Mouse (Mus musculus): ENCODE measurements at regions not wholly inside any gene's neighbourhood (a gene's known extent, or its start where the extent isn't known, plus 50 kb on each side); places are given as distances from the start of the nearest gene placed in this dataset.

DNA sequence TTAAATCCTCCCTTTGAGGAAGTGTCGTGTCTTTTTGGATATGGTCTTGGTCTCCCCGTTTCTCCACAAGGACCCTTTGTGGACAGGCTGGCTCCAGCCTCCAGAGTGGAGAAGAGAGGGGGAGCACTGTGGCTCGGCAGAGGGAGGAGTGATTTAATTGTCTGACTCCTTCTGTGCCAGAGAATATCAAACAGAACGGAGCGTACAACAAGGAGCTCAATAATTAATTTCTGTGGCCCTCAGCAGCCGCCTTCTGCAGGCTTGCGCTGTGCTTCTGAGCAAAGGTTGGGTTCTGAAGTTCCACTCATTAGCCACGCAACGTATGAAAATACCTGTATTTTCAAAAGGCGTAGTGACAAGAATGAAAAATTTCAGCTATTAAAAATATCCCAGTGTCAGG lies 520.2 kb upstream of the Mki67 start:
- Histone ChIP-seq H3K9me3 (replicated peaks; ENCODE audit: control insufficient read depth, low read length) (no peaks in the 10 kb centered on the region), H3K27ac (ENCODE audit: low read length) (no peak overlapping the region), H3K4me2 (ENCODE audit: low read depth, low read length) (no peak overlapping the region), H3K27me3 (ENCODE audit: control insufficient read depth, insufficient read depth, low read length) (no peaks in the 10 kb centered on the region), H3K4me3 (ENCODE audit: low read length) (no peak overlapping the region), H3K36me3 (ENCODE audit: control insufficient read depth, insufficient read depth) (no peaks in the 10 kb centered on the region), H3K4me1 (ENCODE audit: control insufficient read depth, insufficient read depth, low read length) (no peaks in the 10 kb centered on the region), H3K9ac (ENCODE audit: low read length) (no peak overlapping the region)
- no peak for ATAC-seq (replicated peaks; ENCODE audit: extremely low read depth, insufficient read depth, low FRiP score)
- WGBS, result 77% methylated on average over 10 of the region's 10 CpGs

- Histone ChIP-seq H3K4me1 (ENCODE audit: control insufficient read depth, insufficient read depth, low read length) (no peaks in the 10 kb centered on the region), H3K4me3 (ENCODE audit: low read length) (no peak overlapping the region), H3K9ac (ENCODE audit: low read length) (no peak overlapping the region), H3K4me2 (ENCODE audit: low read depth, low read length) (no peak overlapping the region), H3K9me3 (replicated peaks; ENCODE audit: control insufficient read depth, low read length) (no peaks in the 10 kb centered on the region), H3K36me3 (ENCODE audit: control insufficient read depth, insufficient read depth) (no peaks in the 10 kb centered on the region), H3K27me3 (ENCODE audit: control insufficient read depth, insufficient read depth, low read length) (peaks cover 4% of the 10 kb centered on the region), H3K27ac (ENCODE audit: low read length) (no peak overlapping the region)
- ATAC-seq (replicated peaks; ENCODE audit: extremely low read depth, insufficient read depth, low FRiP score), result no peak
- whole genome bisulfite sequencing, result 59% methylated on average over 6 of the region's 6 CpGs
Measured at GRCm38 (mm10) chr7:136265691-136266090, 549.5 kb upstream of the Mki67 start.

DNA sequence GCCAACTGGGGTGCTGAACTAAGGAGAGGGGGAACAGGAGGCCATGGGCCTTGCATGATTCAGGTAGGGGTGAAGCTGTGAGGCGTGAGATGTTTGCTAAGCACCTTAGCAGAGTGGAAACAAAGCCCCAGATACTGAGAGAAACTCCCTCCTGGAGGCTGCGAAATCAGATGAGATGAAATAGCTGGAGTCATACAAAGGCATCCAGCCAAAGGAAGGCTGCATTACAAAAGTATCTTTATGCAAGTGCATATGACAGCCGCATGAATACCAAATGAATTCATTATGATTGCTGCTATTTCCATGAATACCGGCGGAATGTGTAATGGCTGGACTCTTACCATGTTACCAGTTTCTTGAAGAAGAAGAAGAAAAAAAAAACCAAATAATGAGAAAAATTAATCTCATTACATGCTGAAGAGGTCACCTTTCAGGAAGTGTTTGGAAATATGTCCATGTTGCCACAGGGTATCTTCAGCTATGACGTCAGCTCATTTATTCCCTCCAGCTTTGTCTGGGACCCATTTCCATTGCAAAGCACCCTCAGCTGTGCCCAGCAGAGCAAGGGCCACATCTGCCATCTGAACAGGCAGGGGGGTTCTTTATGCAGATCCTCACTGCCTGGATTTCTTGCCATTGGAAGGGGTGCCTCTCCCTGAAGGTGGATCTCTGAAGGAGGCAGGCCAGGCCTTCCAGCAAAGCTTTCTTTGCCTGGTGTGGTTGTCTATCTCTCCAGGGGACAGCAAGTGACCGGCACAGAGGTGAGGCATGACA lies 551.7 kb upstream of the Mki67 start:
- H3K27me3 ChIP-seq (ENCODE audit: control insufficient read depth, insufficient read depth, low read length), result peaks cover 4% of the 10 kb centered on the region
- no peaks in the 10 kb centered on the region for H3K36me3 ChIP-seq (ENCODE audit: control insufficient read depth, insufficient read depth)
- no peaks in the 10 kb centered on the region for H3K4me1 ChIP-seq (ENCODE audit: control insufficient read depth, insufficient read depth, low read length)
- WGBS, result 80% methylated on average over 7 of the region's 7 CpGs
- no peak overlapping the region for H3K4me3 ChIP-seq (ENCODE audit: low read length)
- ATAC-seq (replicated peaks; ENCODE audit: extremely low read depth, insufficient read depth, low FRiP score), result no peak
- H3K4me2 ChIP-seq (ENCODE audit: low read depth, low read length), result no peak overlapping the region
- H3K9ac ChIP-seq (ENCODE audit: low read length), result no peak overlapping the region
- H3K9me3 ChIP-seq (replicated peaks; ENCODE audit: control insufficient read depth, low read length), result no peaks in the 10 kb centered on the region
- no peak overlapping the region for H3K27ac ChIP-seq (ENCODE audit: low read length)

DNA sequence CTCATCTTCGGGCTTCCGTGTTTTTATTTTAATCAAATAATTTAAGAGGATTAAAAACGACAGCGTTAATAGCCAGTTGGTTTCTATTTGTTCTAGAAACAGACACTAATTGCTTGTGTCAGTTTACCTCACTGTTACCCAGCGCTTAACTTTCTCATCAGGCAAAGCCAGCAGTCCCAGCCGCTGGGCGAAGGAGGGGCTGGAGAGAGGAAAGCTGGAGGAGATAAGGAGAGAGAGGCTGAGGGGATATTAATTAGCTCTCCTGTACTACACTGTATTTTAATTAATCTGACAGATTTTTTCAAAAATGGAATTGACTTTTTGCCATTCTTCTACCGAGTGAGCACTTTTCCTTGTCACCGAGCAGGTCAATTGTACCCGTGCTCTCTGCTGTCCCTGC lies 559.5 kb upstream of the Mki67 start:
- Histone ChIP-seq H3K36me3 (ENCODE audit: control insufficient read depth, insufficient read depth) (no peaks in the 10 kb centered on the region), H3K4me2 (ENCODE audit: low read depth, low read length) (peak overlapping the region; percentile 18; the same call in 1 of the 2 replicates), H3K4me3 (ENCODE audit: low read length) (no peak overlapping the region), H3K9me3 (replicated peaks; ENCODE audit: control insufficient read depth, low read length) (no peaks in the 10 kb centered on the region), H3K9ac (ENCODE audit: low read length) (no peak overlapping the region), H3K4me1 (ENCODE audit: control insufficient read depth, insufficient read depth, low read length) (no peaks in the 10 kb centered on the region), H3K27ac (ENCODE audit: low read length) (no peak overlapping the region), H3K27me3 (ENCODE audit: control insufficient read depth, insufficient read depth, low read length) (no peaks in the 10 kb centered on the region)
- no peak for ATAC-seq (replicated peaks; ENCODE audit: extremely low read depth, insufficient read depth, low FRiP score)
- 54% methylated on average over 10 of the region's 10 CpGs for WGBS

GRCm38 (mm10) chr7:136283770-136284169 lies 567.6 kb upstream of the Mki67 start:
- no peaks in the 10 kb centered on the region for H3K27me3 ChIP-seq (ENCODE audit: control insufficient read depth, insufficient read depth, low read length)
- no peak for ATAC-seq (replicated peaks; ENCODE audit: extremely low read depth, insufficient read depth, low FRiP score)

GRCm38 (mm10) chr7:136285606-136286005 lies 569.4 kb upstream of the Mki67 start:
- H3K36me3 ChIP-seq (ENCODE audit: control insufficient read depth, insufficient read depth), result no peaks in the 10 kb centered on the region
- H3K27me3 ChIP-seq (ENCODE audit: control insufficient read depth, insufficient read depth, low read length), result no peaks in the 10 kb centered on the region
- no peak overlapping the region for H3K9ac ChIP-seq (ENCODE audit: low read length)
- WGBS, result 100% methylated on average over 1 of the region's 1 CpGs
- H3K4me2 ChIP-seq (ENCODE audit: low read depth, low read length), result no peak overlapping the region
- H3K4me3 ChIP-seq (ENCODE audit: low read length), result no peak overlapping the region
- ATAC-seq (replicated peaks; ENCODE audit: extremely low read depth, insufficient read depth, low FRiP score), result no peak
- no peaks in the 10 kb centered on the region for H3K4me1 ChIP-seq (ENCODE audit: control insufficient read depth, insufficient read depth, low read length)
- no peak overlapping the region for H3K27ac ChIP-seq (ENCODE audit: low read length)
- H3K9me3 ChIP-seq (replicated peaks; ENCODE audit: control insufficient read depth, low read length), result peaks cover 2% of the 10 kb centered on the region; the same call in 1 of the 2 replicates

More at GRCm38 (mm10) chr7:136283770-136284169, 567.6 kb upstream of the Mki67 start:
- Histone ChIP-seq H3K9ac (ENCODE audit: low read length) (no peak overlapping the region), H3K9me3 (replicated peaks; ENCODE audit: control insufficient read depth, low read length) (no peaks in the 10 kb centered on the region), H3K4me1 (ENCODE audit: control insufficient read depth, insufficient read depth, low read length) (no peaks in the 10 kb centered on the region), H3K4me2 (ENCODE audit: low read depth, low read length) (no peak overlapping the region), H3K4me3 (ENCODE audit: low read length) (no peak overlapping the region), H3K36me3 (ENCODE audit: control insufficient read depth, insufficient read depth) (no peaks in the 10 kb centered on the region), H3K27ac (ENCODE audit: low read length) (no peak overlapping the region)
- WGBS, result 84% methylated on average over 6 of the region's 6 CpGs

DNA sequence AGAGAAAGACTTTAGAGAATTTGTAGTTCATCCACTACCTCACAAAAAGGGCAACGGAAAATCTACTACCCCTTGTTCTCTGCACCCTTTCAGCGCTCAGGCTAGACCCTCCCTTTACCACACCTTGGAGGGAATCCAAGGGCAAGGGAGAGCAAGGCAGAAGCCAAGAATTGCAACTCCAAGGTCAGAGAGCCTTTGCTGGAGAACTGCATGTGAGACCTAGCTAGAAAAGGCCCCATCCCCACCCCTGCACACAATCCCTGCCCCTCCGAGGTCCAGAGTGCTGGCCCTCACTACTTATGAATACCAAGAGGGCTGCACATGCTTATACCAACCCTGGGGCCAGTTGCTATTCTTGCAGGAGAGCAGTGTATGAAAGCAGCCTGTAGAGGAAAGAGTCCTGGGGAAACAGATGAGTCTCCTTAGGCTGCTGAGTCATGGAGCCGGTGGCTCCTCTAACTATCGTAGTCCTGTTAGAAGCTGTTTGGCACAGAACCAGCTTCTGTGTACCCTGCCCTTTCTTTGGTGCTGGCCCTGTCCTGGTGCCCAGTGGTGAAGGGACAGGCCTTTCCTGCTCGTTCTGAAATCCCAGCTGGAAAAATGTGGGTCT lies 577.5 kb upstream of the Mki67 start:
- Histone ChIP-seq H3K4me1 (ENCODE audit: control insufficient read depth, insufficient read depth, low read length) (0 out of 2 replicates have a peak, but pooled peaks cover 2% of the 10 kb centered on the region), H3K4me2 (ENCODE audit: low read depth, low read length) (no peak overlapping the region), H3K9me3 (replicated peaks; ENCODE audit: control insufficient read depth, low read length) (peaks cover 2% of the 10 kb centered on the region; the same call in 1 of the 2 replicates), H3K9ac (ENCODE audit: low read length) (no peak overlapping the region), H3K36me3 (ENCODE audit: control insufficient read depth, insufficient read depth) (no peaks in the 10 kb centered on the region), H3K27me3 (ENCODE audit: control insufficient read depth, insufficient read depth, low read length) (no peaks in the 10 kb centered on the region), H3K4me3 (ENCODE audit: low read length) (no peak overlapping the region), H3K27ac (ENCODE audit: low read length) (no peak overlapping the region)
- no peak for ATAC-seq (replicated peaks; ENCODE audit: extremely low read depth, insufficient read depth, low FRiP score)
- WGBS, result 43% methylated on average over 6 of the region's 6 CpGs

GRCm38 (mm10) chr7:136294445-136294844 lies 578.3 kb upstream of the Mki67 start:
- 40% methylated on average over 4 of the region's 4 CpGs for WGBS
- H3K4me1 ChIP-seq (ENCODE audit: control insufficient read depth, insufficient read depth, low read length), result 0 out of 2 replicates have a peak, but pooled peaks cover 2% of the 10 kb centered on the region
- H3K9ac ChIP-seq (ENCODE audit: low read length), result no peak overlapping the region
- H3K36me3 ChIP-seq (ENCODE audit: control insufficient read depth, insufficient read depth), result no peaks in the 10 kb centered on the region
- no peak overlapping the region for H3K27ac ChIP-seq (ENCODE audit: low read length)
- no peak for ATAC-seq (replicated peaks; ENCODE audit: extremely low read depth, insufficient read depth, low FRiP score)
- H3K9me3 ChIP-seq (replicated peaks; ENCODE audit: control insufficient read depth, low read length), result no peaks in the 10 kb centered on the region
- no peaks in the 10 kb centered on the region for H3K27me3 ChIP-seq (ENCODE audit: control insufficient read depth, insufficient read depth, low read length)
- no peak overlapping the region for H3K4me3 ChIP-seq (ENCODE audit: low read length)
- no peak overlapping the region for H3K4me2 ChIP-seq (ENCODE audit: low read depth, low read length)

GRCm38 (mm10) chr7:136297901-136298513 lies 581.8 kb upstream of the Mki67 start:
- Histone ChIP-seq H3K27me3 (ENCODE audit: control insufficient read depth, insufficient read depth, low read length) (no peaks in the 10 kb centered on the region), H3K4me1 (ENCODE audit: control insufficient read depth, insufficient read depth, low read length) (0 out of 2 replicates have a peak, but pooled peaks cover 2% of the 10 kb centered on the region), H3K36me3 (ENCODE audit: control insufficient read depth, insufficient read depth) (no peaks in the 10 kb centered on the region), H3K27ac (ENCODE audit: low read length) (no peak overlapping the region), H3K9ac (ENCODE audit: low read length) (no peak overlapping the region), H3K4me2 (ENCODE audit: low read depth, low read length) (no peak overlapping the region), H3K9me3 (replicated peaks; ENCODE audit: control insufficient read depth, low read length) (no peaks in the 10 kb centered on the region), H3K4me3 (ENCODE audit: low read length) (no peak overlapping the region)
- no peak for ATAC-seq (replicated peaks; ENCODE audit: extremely low read depth, insufficient read depth, low FRiP score)
- 63% methylated on average over 2 of the region's 2 CpGs for WGBS
